Mouse (Mus musculus) stomach, embryonic 15.5 days (tissue): ENCODE data around the gene Hspg2. TPM values are rescaled to one million over a fixed set of nuclear protein-coding genes. Genes with fewer than 3 reads are reported as not detected.

Experiments used
- ATAC-seq: fragments of 200-750 bp; cut with Nextera tagmentation; 2 replicates; pipeline ENCODE4 v1.8.0; 2017; ENCODE audit warnings: low read depth, moderate number of reproducible peaks, moderate TSS enrichment; ENCODE audit not compliant: insufficient read depth, low FRiP score
- H3K27ac ChIP-seq: fragments of 300-500 bp; sonication (generic); 2 replicates; pipeline ENCODE4 v1.5.1; 2015; ENCODE audit warnings: mild to moderate bottlenecking, inconsistent platforms
- H3K27me3 ChIP-seq: fragments of 300-500 bp; sonication (generic); replicated peaks from 2 replicates; pipeline ENCODE4 v1.6.1; 2015; ENCODE audit warnings: inconsistent platforms
- H3K36me3 ChIP-seq: fragments of 300-500 bp; sonication (generic); 2 replicates; pipeline ENCODE4 v1.6.1; 2015; ENCODE audit warnings: inconsistent platforms
- H3K4me1 ChIP-seq: fragments of 300-500 bp; sonication (generic); 2 replicates; pipeline ENCODE4 v1.6.1; 2015; ENCODE audit warnings: inconsistent platforms
- H3K4me2 ChIP-seq: fragments of 300-500 bp; sonication (generic); 2 replicates; pipeline ENCODE4 v1.6.1; 2015; ENCODE audit warnings: mild to moderate bottlenecking, inconsistent platforms
- H3K4me3 ChIP-seq: fragments of 300-500 bp; sonication (generic); replicated peaks from 2 replicates; pipeline ENCODE4 v1.5.1; 2015; ENCODE audit warnings: inconsistent platforms
- H3K9ac ChIP-seq: fragments of 300-500 bp; sonication (generic); 2 replicates; pipeline ENCODE4 v1.6.1; 2015; ENCODE audit warnings: inconsistent platforms
- H3K9me3 ChIP-seq: fragments of 300-500 bp; sonication (generic); 2 replicates; pipeline ENCODE4 v1.6.1; 2016; ENCODE audit warnings: inconsistent platforms
- WGBS: fragments of 180-500 bp; shearing (Covaris S2); methylation state at CpG from one replicate; pipeline ENCODE4 v1.1.7; 2015; 5-methylcytosine and 5-hydroxymethylcytosine counted together
- polyA plus RNA-seq: library from polyadenylated mRNA; unstranded; fragments of >200 nt; fragmentation: Nextera tagmentation; extraction: Ambion mirVana; gene quantifications from 2 replicates; pipeline ENCODE4 v1.2.1, GENCODE M21; 2015

Gene Hspg2
- polyA plus RNA-seq, 1 experiment from 2014 or later, result 28.5 TPM

GRCm38 (mm10) chr4:137449132-137449531, 19.4 kb upstream of the Hspg2 start:
- H3K4me1 ChIP-seq, result peaks cover 17% of the 10 kb centered on the region
- WGBS, result 42% methylated on average over 2 of the region's 2 CpGs
- no peak overlapping the region for H3K4me2 ChIP-seq
- no peaks in the 10 kb centered on the region for H3K27me3 ChIP-seq
- H3K4me3 ChIP-seq, result no peak overlapping the region
- H3K36me3 ChIP-seq, result no peaks in the 10 kb centered on the region
- peak overlapping the region; percentile 55 for H3K27ac ChIP-seq
- H3K9me3 ChIP-seq, result no peaks in the 10 kb centered on the region
- H3K9ac ChIP-seq, result no peak overlapping the region
- ATAC-seq, result peak; percentile 67

GRCm38 (mm10) chr4:137449715-137450114, 18.9 kb upstream of the Hspg2 start:
- H3K27ac ChIP-seq, result peak overlapping the region; percentile 51
- no peak overlapping the region for H3K9ac ChIP-seq
- no peaks in the 10 kb centered on the region for H3K9me3 ChIP-seq
- H3K36me3 ChIP-seq, result no peaks in the 10 kb centered on the region
- H3K4me2 ChIP-seq, result no peak overlapping the region
- H3K4me1 ChIP-seq, result peaks cover 17% of the 10 kb centered on the region
- H3K4me3 ChIP-seq, result no peak overlapping the region
- no peaks in the 10 kb centered on the region for H3K27me3 ChIP-seq
- 69% methylated on average over 10 of the region's 10 CpGs for WGBS
- ATAC-seq, result no peak

- H3K9me3 ChIP-seq, result no peaks in the 10 kb centered on the region
- H3K4me2 ChIP-seq, result no peak overlapping the region
- WGBS, result 89% methylated on average over 6 of the region's 6 CpGs
- H3K4me3 ChIP-seq, result no peak overlapping the region
- no peak overlapping the region for H3K27ac ChIP-seq
- no peaks in the 10 kb centered on the region for H3K36me3 ChIP-seq
- ATAC-seq, result no peak
- no peaks in the 10 kb centered on the region for H3K27me3 ChIP-seq
- no peak overlapping the region for H3K9ac ChIP-seq
- H3K4me1 ChIP-seq, result peaks cover 17% of the 10 kb centered on the region
These were observed 16.4 kb upstream of the Hspg2 start for GRCm38 (mm10) chr4:137452190-137452589.

- Histone ChIP-seq H3K27me3 (no peaks in the 10 kb centered on the region), H3K36me3 (no peaks in the 10 kb centered on the region), H3K4me3 (no peak within 1 kb of the TSS), H3K4me2 (no peak within 1 kb of the TSS), H3K4me1 (peaks cover 13% of the 10 kb centered on the region), H3K27ac (no peak within 1 kb of the TSS), H3K9ac (no peak within 1 kb of the TSS), H3K9me3 (no peaks in the 10 kb centered on the region)
- ATAC-seq, result no peak
- 77% methylated on average over 8 of the region's 8 CpGs for WGBS
These were observed 15.3 kb upstream of the Hspg2 start, which contains the start of gene 1700013G24Rik for GRCm38 (mm10) chr4:137453234-137453767. TSS of gene 1700013G24Rik (plus strand) at chr4:137453284.

GRCm38 (mm10) chr4:137454582-137454981, 14.0 kb upstream of the Hspg2 start:
- Histone ChIP-seq H3K36me3 (no peaks in the 10 kb centered on the region), H3K4me2 (no peak overlapping the region), H3K9ac (no peak overlapping the region), H3K4me3 (no peak overlapping the region), H3K9me3 (no peaks in the 10 kb centered on the region), H3K4me1 (0 out of 2 replicates have a peak, but pooled peaks cover 4% of the 10 kb centered on the region), H3K27me3 (no peaks in the 10 kb centered on the region), H3K27ac (no peak overlapping the region)
- 88% methylated on average over 14 of the region's 14 CpGs for WGBS
- no peak for ATAC-seq

GRCm38 (mm10) chr4:137456581-137456980, 12.0 kb upstream of the Hspg2 start:
- no peak overlapping the region for H3K4me2 ChIP-seq
- no peaks in the 10 kb centered on the region for H3K27me3 ChIP-seq
- H3K27ac ChIP-seq, result no peak overlapping the region
- no peaks in the 10 kb centered on the region for H3K4me1 ChIP-seq
- H3K9ac ChIP-seq, result no peak overlapping the region
- no peaks in the 10 kb centered on the region for H3K9me3 ChIP-seq
- ATAC-seq, result no peak
- WGBS, result 86% methylated on average over 12 of the region's 12 CpGs
- no peaks in the 10 kb centered on the region for H3K36me3 ChIP-seq
- no peak overlapping the region for H3K4me3 ChIP-seq

GRCm38 (mm10) chr4:137457292-137457691, 11.3 kb upstream of the Hspg2 start:
- no peaks in the 10 kb centered on the region for H3K27me3 ChIP-seq
- no peaks in the 10 kb centered on the region for H3K36me3 ChIP-seq
- H3K4me1 ChIP-seq, result no peaks in the 10 kb centered on the region; the same call in 1 of the 2 replicates
- no peak overlapping the region for H3K9ac ChIP-seq
- H3K27ac ChIP-seq, result no peak overlapping the region
- H3K4me3 ChIP-seq, result no peak overlapping the region
- no peak for ATAC-seq
- H3K4me2 ChIP-seq, result no peak overlapping the region
- 56% methylated on average over 4 of the region's 4 CpGs for WGBS
- no peaks in the 10 kb centered on the region for H3K9me3 ChIP-seq

GRCm38 (mm10) chr4:137458310-137458709, 10.3 kb upstream of the Hspg2 start:
- Histone ChIP-seq H3K27ac (no peak overlapping the region), H3K36me3 (no peaks in the 10 kb centered on the region), H3K4me1 (peaks cover 8% of the 10 kb centered on the region; the same call in 1 of the 2 replicates), H3K4me3 (no peak overlapping the region), H3K9ac (no peak overlapping the region), H3K4me2 (no peak overlapping the region), H3K27me3 (no peaks in the 10 kb centered on the region), H3K9me3 (no peaks in the 10 kb centered on the region)
- ATAC-seq, result no peak
- 70% methylated on average over 9 of the region's 9 CpGs for WGBS

- Histone ChIP-seq H3K4me1 (peaks cover 8% of the 10 kb centered on the region; the same call in 1 of the 2 replicates), H3K4me2 (no peak overlapping the region), H3K9ac (no peak overlapping the region), H3K36me3 (no peaks in the 10 kb centered on the region), H3K27ac (no peak overlapping the region), H3K27me3 (no peaks in the 10 kb centered on the region), H3K9me3 (no peaks in the 10 kb centered on the region), H3K4me3 (no peak overlapping the region)
- WGBS, result 56% methylated on average over 5 of the region's 5 CpGs
- ATAC-seq, result no peak
These were observed 9.7 kb upstream of the Hspg2 start for GRCm38 (mm10) chr4:137458861-137459260.

GRCm38 (mm10) chr4:137460676-137461075, 7.9 kb upstream of the Hspg2 start:
- Histone ChIP-seq H3K27ac (no peak overlapping the region), H3K27me3 (no peaks in the 10 kb centered on the region), H3K9ac (no peak overlapping the region), H3K4me1 (peaks cover 13% of the 10 kb centered on the region), H3K4me2 (no peak overlapping the region), H3K36me3 (no peaks in the 10 kb centered on the region), H3K9me3 (no peaks in the 10 kb centered on the region), H3K4me3 (no peak overlapping the region)
- 73% methylated on average over 14 of the region's 14 CpGs for WGBS
- ATAC-seq, result no peak

- Histone ChIP-seq H3K9ac (no peak overlapping the region), H3K4me2 (no peak overlapping the region), H3K36me3 (no peaks in the 10 kb centered on the region), H3K4me1 (peaks cover 13% of the 10 kb centered on the region), H3K4me3 (no peak overlapping the region), H3K9me3 (no peaks in the 10 kb centered on the region), H3K27me3 (no peaks in the 10 kb centered on the region), H3K27ac (no peak overlapping the region)
- no peak for ATAC-seq
- 78% methylated on average over 4 of the region's 4 CpGs for WGBS
These were observed 7.4 kb upstream of the Hspg2 start for GRCm38 (mm10) chr4:137461217-137461616.

- Histone ChIP-seq H3K27me3 (no peaks in the 10 kb centered on the region), H3K27ac (peak overlapping the region; percentile 78), H3K4me3 (no peak overlapping the region), H3K4me1 (peaks cover 13% of the 10 kb centered on the region), H3K9me3 (no peaks in the 10 kb centered on the region), H3K4me2 (no peak overlapping the region), H3K9ac (no peak overlapping the region), H3K36me3 (no peaks in the 10 kb centered on the region)
- 46% methylated on average over 16 of the region's 16 CpGs for WGBS
- ATAC-seq, result peak; percentile 82
These were observed 6.4 kb upstream of the Hspg2 start for GRCm38 (mm10) chr4:137461981-137462690.
